Mouse (Mus musculus): ENCODE data around the gene Ruvbl2.
A peak's percentile ranks its signal among the peaks of the same experiment; 100 is the strongest.
"Not testable (repeated sequence)": the region's sequence is repeated elsewhere in the genome, so short reads cannot be mapped to it uniquely, and the experiment has no call there.

Gene Ruvbl2

DNA sequence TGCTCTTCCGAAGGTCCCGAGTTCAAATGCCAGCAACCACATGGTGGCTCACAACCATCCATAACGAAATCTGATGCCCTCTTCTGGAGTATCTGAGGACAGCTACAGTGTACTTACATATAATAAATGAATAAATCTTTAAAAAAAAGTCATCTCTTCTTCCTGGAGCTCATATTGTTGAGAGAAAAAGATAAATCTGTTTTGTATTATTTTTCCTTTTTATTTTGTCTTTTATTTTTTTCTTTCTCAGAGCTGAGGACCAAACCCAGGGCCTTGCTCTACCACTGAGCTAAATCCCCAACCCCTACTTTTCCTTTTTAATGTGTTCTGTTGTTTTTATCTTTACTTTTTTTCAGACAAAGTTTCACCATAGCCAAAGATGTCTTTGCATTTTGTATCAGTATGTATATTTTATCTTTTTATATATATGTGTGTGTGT lies 41.5 kb downstream of the Ruvbl2 start:
- DNase-seq = not testable (repeated sequence)

- peak; percentile 100 for DNase-seq
Observed at GRCm38 (mm10) chr7:45395578-45396336, 42.1 kb downstream of the Ruvbl2 start, which contains the start of gene Snrnp70. Snrnp70 (minus strand) TSS chr7:45395742.

DNA sequence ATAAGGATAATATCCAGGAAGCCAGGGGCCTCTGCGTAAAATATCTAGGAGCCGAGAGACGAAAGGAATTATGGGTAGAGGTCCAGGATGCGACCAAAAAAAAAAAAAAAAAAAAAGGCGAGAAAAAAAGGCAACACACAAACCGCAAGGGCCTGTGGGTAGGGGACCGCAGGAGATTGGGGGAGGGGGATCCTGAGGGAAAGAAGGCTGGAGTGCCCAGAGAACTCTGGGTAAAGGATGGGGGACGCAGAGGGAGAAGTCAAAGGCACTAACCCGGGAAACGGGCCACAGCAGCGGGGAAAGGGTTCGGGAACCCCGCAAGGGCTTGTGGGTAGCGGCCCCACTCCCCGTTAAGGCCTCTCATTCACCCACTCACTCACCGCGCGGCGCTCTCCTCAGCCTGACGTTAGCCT lies 42.8 kb downstream of the Ruvbl2 start:
- DNase-seq = no peak

DNA sequence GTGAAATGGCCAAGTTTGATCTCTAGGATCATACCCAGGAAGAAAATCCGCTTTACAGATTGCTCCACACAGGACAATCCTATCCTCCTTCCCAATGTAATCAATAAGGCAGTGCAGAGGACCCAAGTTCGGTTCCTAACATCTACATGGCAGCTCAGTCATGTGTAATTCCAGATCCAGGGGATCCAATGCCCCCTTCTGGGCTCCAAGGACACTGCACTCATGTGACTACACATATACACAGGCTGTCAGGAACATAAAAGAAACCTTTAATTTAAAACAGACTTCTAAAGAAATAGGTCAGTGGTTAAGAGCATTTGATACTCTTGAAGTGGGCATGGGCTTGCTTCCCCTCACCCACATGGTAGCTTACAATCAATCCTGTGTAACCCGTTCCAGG lies 51.8 kb downstream of the Ruvbl2 start:
- DNase-seq = no peak

DNA sequence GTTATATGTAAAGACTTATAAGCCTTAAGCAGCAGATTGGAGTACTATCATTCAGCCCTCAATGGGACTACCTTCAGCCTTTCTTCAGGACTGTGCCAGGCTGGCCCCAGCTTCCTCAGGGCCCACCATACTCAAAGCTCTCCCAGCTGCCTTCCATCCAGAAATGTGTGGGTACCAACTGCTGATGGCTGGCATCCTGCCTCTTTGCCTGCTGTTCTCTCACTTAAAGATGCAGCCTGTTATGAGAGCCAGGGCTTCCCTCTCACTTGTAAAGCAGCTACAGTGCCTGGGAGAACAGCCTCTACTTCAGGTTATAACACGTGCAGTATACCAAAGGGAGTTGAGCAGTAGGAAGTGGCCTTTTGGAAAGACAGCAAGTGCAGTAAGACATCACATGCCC lies 61.8 kb downstream of the Ruvbl2 start:
- DNase-seq = no peak

DNA sequence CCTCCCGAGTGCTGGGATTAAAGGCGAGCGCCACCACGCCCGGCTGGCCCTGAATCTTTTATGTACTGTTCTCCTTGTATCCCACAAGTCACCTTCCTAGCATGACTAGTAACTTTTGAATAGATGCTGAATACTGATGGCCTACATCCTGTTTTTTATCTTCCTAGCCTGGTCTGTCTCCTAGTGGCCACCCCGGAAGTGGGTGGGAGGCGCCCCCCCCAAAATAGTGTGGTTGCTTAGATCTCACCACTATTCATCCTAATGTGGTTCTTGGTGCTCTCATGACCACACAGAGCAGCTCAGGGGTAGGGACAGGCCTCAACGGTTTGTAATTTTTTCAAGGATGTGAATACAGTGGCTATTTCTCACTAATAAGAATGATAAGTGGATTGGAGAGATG lies 63.3 kb downstream of the Ruvbl2 start:
- DNase-seq = no peak

DNA sequence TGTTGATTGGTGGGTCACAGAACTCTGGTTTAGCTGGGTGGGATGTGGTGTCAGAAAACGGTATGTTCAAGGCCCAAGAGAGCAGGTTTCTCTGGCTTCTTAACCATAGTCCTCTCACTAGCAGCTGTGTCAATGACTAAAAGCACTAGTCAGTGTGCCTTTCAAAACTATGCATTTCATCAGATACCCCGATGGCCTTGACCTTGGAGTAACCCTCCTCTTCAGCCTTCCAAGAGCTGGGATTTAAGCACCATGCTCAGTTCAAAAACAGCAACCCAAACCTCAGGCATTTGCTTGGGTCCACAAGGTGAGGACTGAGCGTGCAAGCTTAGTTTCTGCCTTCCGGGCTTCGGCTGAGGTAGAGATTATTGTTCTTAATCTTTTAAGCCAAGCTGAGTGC lies 65.5 kb downstream of the Ruvbl2 start:
- no peak for DNase-seq

All from kidney, adult 8-10 months (tissue).